Mouse (Mus musculus) megakaryocyte, embryonic 14.5 days (primary cell): ENCODE data around the gene Tmem19.

Experiments used
- FLI1 ChIP-seq: IDR thresholded peaks from 2 replicates; pipeline ENCODE4 v1.6.1; 2012; ENCODE audit warnings: low read length, inconsistent platforms, mixed read lengths
- GATA1 ChIP-seq: IDR thresholded peaks from 3 replicates; pipeline ENCODE4 v1.6.1; 2012; ENCODE audit warnings: mixed read lengths, low read length, inconsistent platforms, borderline replicate concordance

DNA sequence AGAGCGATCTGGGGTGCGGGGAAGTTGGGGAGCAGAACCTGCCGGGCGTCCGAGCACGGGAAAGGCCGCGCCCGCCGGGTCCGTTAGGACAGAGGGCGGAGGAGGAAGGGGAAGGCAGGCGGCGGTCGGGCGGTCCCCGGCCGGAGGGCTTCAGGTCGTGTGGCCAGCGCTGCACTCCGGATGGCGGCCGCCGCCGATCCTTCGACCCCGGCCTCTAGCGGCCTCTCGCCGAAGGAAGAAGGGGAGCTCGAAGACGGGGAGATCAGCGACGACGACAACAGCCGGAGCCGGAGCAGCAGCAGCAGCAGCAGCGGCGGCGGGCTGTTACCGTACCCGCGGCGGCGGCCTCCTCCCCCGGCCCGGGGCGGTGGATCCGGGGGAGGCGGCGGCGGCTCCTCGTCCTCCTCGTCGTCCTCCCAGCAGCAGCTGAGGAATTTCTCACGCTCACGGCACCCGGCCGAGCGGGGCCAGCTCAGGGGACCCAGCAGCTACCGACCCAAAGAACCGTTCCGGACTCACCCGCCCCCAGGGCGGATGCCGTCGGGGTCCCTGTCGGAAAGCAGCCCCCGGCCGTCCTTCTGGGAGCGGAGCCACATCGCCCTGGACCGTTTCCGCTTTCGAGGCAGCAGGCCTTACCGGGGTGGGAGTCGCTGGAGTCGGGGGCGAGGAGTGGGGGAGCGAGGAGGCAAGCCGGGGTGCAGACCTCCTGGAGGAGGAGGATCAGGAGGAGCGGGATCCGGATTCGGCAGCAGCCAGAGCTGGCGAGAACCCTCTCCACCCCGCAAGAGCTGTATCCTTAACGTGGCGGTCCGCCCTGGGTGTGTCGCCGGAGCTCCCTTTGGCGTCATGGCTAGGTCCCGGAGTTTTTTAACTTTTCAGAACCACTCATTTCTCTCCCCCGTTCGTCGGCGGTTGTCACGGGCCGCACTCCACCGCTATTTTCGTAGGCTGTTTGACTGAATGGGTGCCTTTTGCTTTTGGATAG, 23.0 kb upstream of the Tmem19 start:
- TF ChIP-seq GATA1 (no peak), FLI1 (no peak)
